Mouse (Mus musculus): ENCODE measurements at regions not wholly inside any gene's neighbourhood (a gene's known extent, or its start where the extent isn't known, plus 50 kb on each side); places are given as distances from the start of the nearest gene placed in this dataset.

DNA sequence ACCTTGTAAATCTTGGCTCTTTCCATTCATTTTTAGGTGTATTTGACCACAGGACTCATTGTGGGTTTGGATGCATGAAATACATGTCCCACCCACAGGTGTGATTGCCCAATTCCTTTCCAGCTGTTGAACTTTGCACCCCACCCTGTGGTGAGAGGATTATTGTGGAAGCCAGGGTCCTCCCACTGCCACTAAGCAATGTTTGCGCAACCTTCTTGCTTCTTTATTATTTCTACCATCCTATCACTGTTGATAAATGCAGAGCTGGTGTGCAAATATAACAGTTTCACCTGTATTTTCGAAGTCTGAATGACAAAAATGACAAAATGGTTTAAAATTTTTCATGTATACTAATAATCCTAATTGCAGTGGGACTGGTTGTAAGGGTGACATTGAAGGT is 315.9 kb upstream of the Vwc2 start:
- Histone ChIP-seq H3K36me3 (ENCODE audit: insufficient read depth, low read length) (no peaks in the 10 kb centered on the region), H3K4me2 (ENCODE audit: low read length) (no peak overlapping the region), H3K4me1 (replicated peaks; ENCODE audit: insufficient read depth, low read length) (no peaks in the 10 kb centered on the region), H3K27me3 (ENCODE audit: insufficient read depth, low read length) (no peaks in the 10 kb centered on the region), H3K4me3 (replicated peaks; ENCODE audit: low read depth, low read length) (no peak overlapping the region), H3K9ac (ENCODE audit: low read depth, low read length) (no peak overlapping the region), H3K9me3 (replicated peaks; ENCODE audit: low read length) (no peaks in the 10 kb centered on the region), H3K27ac (no peak overlapping the region)
- WGBS: 63% methylated on average over 2 of the region's 2 CpGs
- DNase-seq (ENCODE audit: low spot score): no peak
- ATAC-seq (replicated peaks; ENCODE audit: low FRiP score, low read depth): no peak
- TF ChIP-seq CTCF (IDR thresholded peaks at IDR 0.05; ENCODE audit: low read depth): no peak

DNA sequence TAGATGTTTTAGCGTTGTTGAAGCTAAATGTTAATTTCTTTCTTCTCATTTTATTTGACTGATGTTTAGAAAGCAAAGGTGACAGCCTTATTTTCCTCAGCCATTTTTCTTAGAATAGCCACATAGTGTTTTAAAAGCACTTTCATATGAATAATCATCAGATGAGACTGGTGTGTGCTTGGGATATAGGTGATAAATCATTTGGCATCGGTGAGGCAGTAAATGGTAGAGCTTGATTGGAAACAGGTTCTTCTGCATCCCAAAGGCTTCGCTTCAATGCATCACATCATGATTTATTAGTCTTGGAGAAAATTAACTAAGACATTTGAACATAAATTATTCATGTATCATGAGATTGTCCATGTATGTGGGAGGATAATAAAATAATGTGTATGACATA is 273.8 kb upstream of the Vwc2 start:
- ATAC-seq (replicated peaks; ENCODE audit: low FRiP score, low read depth) (no peak), DNase-seq (ENCODE audit: low spot score) (no peak)
- no peaks in the 10 kb centered on the region for H3K36me3 ChIP-seq (ENCODE audit: insufficient read depth, low read length)
- 62% methylated on average over 3 of the region's 3 CpGs for WGBS
- no peak overlapping the region for H3K4me2 ChIP-seq (ENCODE audit: low read length)
- no peaks in the 10 kb centered on the region for H3K4me1 ChIP-seq (replicated peaks; ENCODE audit: insufficient read depth, low read length)
- H3K9ac ChIP-seq (ENCODE audit: low read depth, low read length): no peak overlapping the region
- no peak for TF ChIP-seq CTCF (IDR thresholded peaks at IDR 0.05; ENCODE audit: low read depth)
- no peak overlapping the region for H3K4me3 ChIP-seq (replicated peaks; ENCODE audit: low read depth, low read length)
- H3K9me3 ChIP-seq (replicated peaks; ENCODE audit: low read length): no peaks in the 10 kb centered on the region
- no peaks in the 10 kb centered on the region for H3K27me3 ChIP-seq (ENCODE audit: insufficient read depth, low read length)
- H3K27ac ChIP-seq: no peak overlapping the region

DNA sequence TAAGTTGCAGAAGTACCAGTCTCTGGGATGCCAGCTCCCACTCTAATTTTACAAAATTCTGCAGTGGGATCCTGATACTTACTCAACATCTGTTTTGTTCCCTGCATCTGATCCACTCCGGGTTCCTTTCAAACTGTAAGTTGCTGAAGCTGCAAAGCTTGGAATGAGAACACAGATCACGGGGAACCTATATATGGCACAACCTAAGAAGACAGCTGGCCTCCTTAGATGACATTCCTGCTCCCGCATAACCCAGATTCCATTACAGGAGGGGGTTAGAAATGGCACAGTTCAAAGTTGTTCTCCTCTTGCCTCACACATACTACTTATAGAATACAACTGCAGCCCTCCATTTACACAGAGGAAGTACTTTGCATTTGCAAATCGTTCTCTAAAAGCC is 272.9 kb upstream of the Vwc2 start:
- TF ChIP-seq CTCF (IDR thresholded peaks at IDR 0.05; ENCODE audit: low read depth): no peak
- Histone ChIP-seq H3K4me3 (replicated peaks; ENCODE audit: low read depth, low read length) (no peak overlapping the region), H3K4me1 (replicated peaks; ENCODE audit: insufficient read depth, low read length) (no peaks in the 10 kb centered on the region), H3K36me3 (ENCODE audit: insufficient read depth, low read length) (no peaks in the 10 kb centered on the region), H3K27ac (no peak overlapping the region), H3K9ac (ENCODE audit: low read depth, low read length) (no peak overlapping the region), H3K9me3 (replicated peaks; ENCODE audit: low read length) (no peaks in the 10 kb centered on the region), H3K4me2 (ENCODE audit: low read length) (no peak overlapping the region), H3K27me3 (ENCODE audit: insufficient read depth, low read length) (no peaks in the 10 kb centered on the region)
- ATAC-seq (replicated peaks; ENCODE audit: low FRiP score, low read depth) (no peak), DNase-seq (ENCODE audit: low spot score) (peak; percentile 1)
- 67% methylated on average over 4 of the region's 4 CpGs for WGBS

DNA sequence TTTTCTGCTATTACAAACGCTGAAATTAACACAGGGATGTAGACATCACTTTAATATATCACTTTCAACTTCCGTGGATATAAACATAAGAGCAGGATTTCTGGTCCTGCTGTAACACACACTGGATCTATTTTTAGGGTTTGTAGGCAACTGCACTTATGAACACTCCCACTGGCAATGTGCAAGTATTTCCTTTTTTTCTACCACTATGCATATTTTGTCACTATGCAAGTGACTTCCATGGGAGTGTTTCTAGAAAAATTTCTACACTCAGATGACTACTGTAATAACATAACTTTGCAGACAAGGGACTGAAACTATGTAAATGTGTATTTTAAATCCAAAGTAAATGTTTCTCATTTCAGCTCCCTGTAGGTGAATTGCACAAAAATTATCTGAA is 241.8 kb upstream of the Vwc2 start:
- ATAC-seq (replicated peaks; ENCODE audit: low FRiP score, low read depth): no peak
- Histone ChIP-seq H3K27ac (no peak overlapping the region), H3K27me3 (ENCODE audit: insufficient read depth, low read length) (no peaks in the 10 kb centered on the region), H3K36me3 (ENCODE audit: insufficient read depth, low read length) (no peaks in the 10 kb centered on the region), H3K9me3 (replicated peaks; ENCODE audit: low read length) (no peaks in the 10 kb centered on the region), H3K9ac (ENCODE audit: low read depth, low read length) (no peak overlapping the region), H3K4me3 (replicated peaks; ENCODE audit: low read depth, low read length) (no peak overlapping the region), H3K4me1 (replicated peaks; ENCODE audit: insufficient read depth, low read length) (no peaks in the 10 kb centered on the region), H3K4me2 (ENCODE audit: low read length) (no peak overlapping the region)
- TF ChIP-seq CTCF (IDR thresholded peaks at IDR 0.05; ENCODE audit: low read depth): no peak
- no peak for DNase-seq (ENCODE audit: low spot score)
- WGBS: 72% methylated on average over 2 of the region's 2 CpGs

DNA sequence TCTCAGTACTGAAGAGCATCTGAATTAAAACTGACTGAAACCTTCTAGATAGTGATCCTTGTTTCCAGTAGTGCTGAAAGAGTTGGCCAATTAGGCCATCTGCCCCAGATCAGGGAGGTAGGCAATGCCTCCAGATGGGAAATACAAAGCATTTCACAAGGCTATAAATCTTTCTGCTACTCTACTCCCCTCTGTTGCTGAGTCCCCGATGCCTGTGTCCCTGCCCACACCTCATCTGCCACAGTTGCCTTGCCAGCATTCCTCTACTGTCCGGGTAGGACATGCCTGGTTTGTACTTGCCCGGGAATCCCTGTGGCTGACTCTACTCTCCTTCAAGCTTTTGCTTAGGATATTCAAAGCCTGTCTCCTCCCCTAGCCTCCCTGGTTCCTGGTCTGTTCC is 220.7 kb upstream of the Vwc2 start:
- peak; percentile 77 for ATAC-seq (replicated peaks; ENCODE audit: low FRiP score, low read depth)
- no peak overlapping the region for H3K27ac ChIP-seq
- no peaks in the 10 kb centered on the region for H3K9me3 ChIP-seq (replicated peaks; ENCODE audit: low read length)
- H3K27me3 ChIP-seq (ENCODE audit: insufficient read depth, low read length): no peaks in the 10 kb centered on the region
- 16% methylated on average over 3 of the region's 3 CpGs for WGBS
- no peaks in the 10 kb centered on the region for H3K36me3 ChIP-seq (ENCODE audit: insufficient read depth, low read length)
- H3K4me1 ChIP-seq (replicated peaks; ENCODE audit: insufficient read depth, low read length): no peaks in the 10 kb centered on the region
- TF ChIP-seq CTCF (IDR thresholded peaks at IDR 0.05; ENCODE audit: low read depth): no peak
- DNase-seq (ENCODE audit: low spot score): peak; percentile 70
- no peak overlapping the region for H3K4me2 ChIP-seq (ENCODE audit: low read length)
- H3K4me3 ChIP-seq (replicated peaks; ENCODE audit: low read depth, low read length): no peak overlapping the region
- H3K9ac ChIP-seq (ENCODE audit: low read depth, low read length): no peak overlapping the region

DNA sequence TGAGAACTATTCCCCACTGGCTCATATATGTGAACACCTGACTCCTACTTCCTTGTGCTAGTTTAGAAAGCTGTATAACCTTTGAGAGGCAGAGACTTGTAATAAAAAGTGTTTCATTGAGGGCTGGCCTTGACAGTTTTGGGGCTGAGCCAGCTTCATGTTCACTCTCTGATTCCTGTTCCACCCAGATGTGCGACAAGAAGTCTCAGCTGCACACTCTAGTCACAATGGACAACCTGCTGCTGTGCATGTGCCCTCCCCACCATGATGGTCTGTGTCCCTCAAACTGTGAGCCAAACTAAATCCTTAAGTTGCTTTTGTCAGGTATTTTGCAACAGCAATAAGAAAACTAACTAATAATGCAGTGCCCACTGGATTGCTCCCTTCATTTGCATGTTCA is 190.0 kb upstream of the Vwc2 start:
- DNase-seq (ENCODE audit: low spot score) (no peak), ATAC-seq (replicated peaks; ENCODE audit: low FRiP score, low read depth) (no peak)
- Histone ChIP-seq H3K36me3 (ENCODE audit: insufficient read depth, low read length) (no peaks in the 10 kb centered on the region), H3K4me1 (replicated peaks; ENCODE audit: insufficient read depth, low read length) (no peaks in the 10 kb centered on the region), H3K27me3 (ENCODE audit: insufficient read depth, low read length) (no peaks in the 10 kb centered on the region), H3K4me3 (replicated peaks; ENCODE audit: low read depth, low read length) (no peak overlapping the region), H3K9ac (ENCODE audit: low read depth, low read length) (no peak overlapping the region), H3K4me2 (ENCODE audit: low read length) (no peak overlapping the region), H3K27ac (no peak overlapping the region), H3K9me3 (replicated peaks; ENCODE audit: low read length) (no peaks in the 10 kb centered on the region)
- no peak for TF ChIP-seq CTCF (IDR thresholded peaks at IDR 0.05; ENCODE audit: low read depth)
- 64% methylated on average over 1 of the region's 1 CpGs for WGBS

DNA sequence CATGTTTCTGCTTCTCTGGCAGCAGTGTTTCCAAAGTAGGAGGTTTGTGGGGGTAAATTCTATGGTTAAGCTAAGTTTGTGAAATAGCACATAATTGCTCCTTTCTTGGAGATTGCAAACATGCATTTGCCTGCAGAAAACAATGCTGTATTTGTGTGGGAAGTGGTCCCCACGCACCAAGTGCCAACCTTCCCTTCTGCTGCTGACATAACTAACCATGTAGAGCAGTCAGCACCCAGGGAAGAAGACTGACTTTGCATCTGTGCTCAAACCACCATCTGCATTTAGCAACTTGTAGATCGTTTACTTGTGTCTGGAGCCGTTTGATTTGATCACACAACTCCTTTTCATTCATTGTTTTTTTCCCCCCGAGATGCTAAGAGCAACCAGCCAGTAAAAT is 161.1 kb upstream of the Vwc2 start:
- H3K27me3 ChIP-seq (ENCODE audit: insufficient read depth, low read length): no peaks in the 10 kb centered on the region
- TF ChIP-seq CTCF (IDR thresholded peaks at IDR 0.05; ENCODE audit: low read depth): no peak
- no peak for ATAC-seq (replicated peaks; ENCODE audit: low FRiP score, low read depth)
- no peak overlapping the region for H3K4me3 ChIP-seq (replicated peaks; ENCODE audit: low read depth, low read length)
- DNase-seq (ENCODE audit: low spot score): no peak
- no peak overlapping the region for H3K27ac ChIP-seq
- 82% methylated on average over 4 of the region's 4 CpGs for WGBS
- no peak overlapping the region for H3K4me2 ChIP-seq (ENCODE audit: low read length)
- no peak overlapping the region for H3K9ac ChIP-seq (ENCODE audit: low read depth, low read length)
- no peaks in the 10 kb centered on the region for H3K9me3 ChIP-seq (replicated peaks; ENCODE audit: low read length)
- no peaks in the 10 kb centered on the region for H3K36me3 ChIP-seq (ENCODE audit: insufficient read depth, low read length)
- H3K4me1 ChIP-seq (replicated peaks; ENCODE audit: insufficient read depth, low read length): no peaks in the 10 kb centered on the region
